Mouse (Mus musculus) thymus, postnatal 0 days (tissue): ENCODE measurements around the gene Ces3b. TPM values are rescaled to one million over a fixed set of nuclear protein-coding genes. Genes with fewer than 3 reads are reported as not detected.
"Not testable (repeated sequence)": the region's sequence is repeated elsewhere in the genome, so short reads cannot be mapped to it uniquely, and the experiment has no call there.

ENCODE experiments used
- DNase-seq: peaks from one replicate; pipeline ENCODE4 v3.0.0-alpha.2; 2015; ENCODE audit warnings: low spot score
- polyA plus RNA-seq: library from polyadenylated mRNA; unstranded; fragments of >200 nt; fragmentation: Nextera tagmentation; extraction: Ambion mirVana; gene quantifications from 2 replicates; pipeline ENCODE4 v1.2.1, GENCODE M21; 2015

Ces3b gene
- not detected in 2 replicates for polyA plus RNA-seq

GRCm38 (mm10) chr8:105083449-105084050, at the start of gene Ces3b:
Gene Ces3b, plus strand, starts transcription at chr8:105083753.
- DNase-seq: no peak

DNA sequence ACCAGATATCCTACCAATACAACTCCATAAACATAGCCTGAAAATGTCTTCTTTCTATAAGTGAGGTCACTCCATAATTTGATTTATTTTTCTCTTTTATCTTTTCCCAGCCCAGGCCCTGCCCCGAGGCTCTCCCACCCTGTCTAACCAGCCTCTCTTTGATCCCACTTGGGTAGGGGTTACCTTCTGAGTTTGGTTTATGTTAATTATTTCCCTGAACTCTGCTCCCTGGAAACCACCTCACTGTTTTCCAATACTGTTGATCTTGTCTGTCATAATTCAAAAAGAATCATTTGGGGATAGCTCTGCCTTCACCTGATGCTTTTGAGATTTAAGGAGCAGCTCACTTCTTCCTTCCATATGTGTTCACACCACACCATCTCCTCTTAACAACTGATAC, 40.0 kb upstream of the Ces3b start:
- no peak for DNase-seq

DNA sequence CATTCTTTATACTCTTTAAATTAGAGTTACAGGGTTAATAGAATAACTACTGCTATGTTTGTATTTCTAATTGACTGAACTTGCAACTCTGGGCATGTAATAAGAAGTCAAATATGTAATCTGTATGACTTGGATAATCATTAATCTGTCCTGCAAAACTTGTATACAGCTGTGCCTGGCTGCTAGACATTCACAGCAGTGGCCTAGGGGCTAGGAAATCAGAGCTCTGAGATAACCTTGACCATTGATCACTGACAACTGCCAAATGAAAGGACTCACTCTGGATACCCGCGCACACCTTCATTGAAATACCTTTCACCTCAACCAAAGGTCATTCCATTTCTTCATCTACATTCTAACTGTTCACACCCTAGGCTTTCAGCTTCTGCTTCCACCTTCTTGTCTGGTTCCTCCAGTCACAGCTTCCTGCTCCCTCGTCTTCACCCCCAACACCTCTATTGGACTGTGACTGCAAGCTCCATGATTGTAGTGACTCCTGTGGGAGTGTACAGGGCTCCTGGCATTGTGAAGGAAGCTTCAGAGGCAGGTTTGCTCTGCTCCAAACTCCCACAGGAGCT, 37.6 kb upstream of the Ces3b start:
- DNase-seq: no peak

GRCm38 (mm10) chr8:105048371-105048854, 35.1 kb upstream of the Ces3b start, which contains the start of gene Ces3a:
Gene Ces3a, plus strand, starts transcription at chr8:105048601.
- DNase-seq: no peak

- no peak for DNase-seq
These were observed 27.3 kb upstream of the Ces3b start for GRCm38 (mm10) chr8:105056211-105056610.

DNA sequence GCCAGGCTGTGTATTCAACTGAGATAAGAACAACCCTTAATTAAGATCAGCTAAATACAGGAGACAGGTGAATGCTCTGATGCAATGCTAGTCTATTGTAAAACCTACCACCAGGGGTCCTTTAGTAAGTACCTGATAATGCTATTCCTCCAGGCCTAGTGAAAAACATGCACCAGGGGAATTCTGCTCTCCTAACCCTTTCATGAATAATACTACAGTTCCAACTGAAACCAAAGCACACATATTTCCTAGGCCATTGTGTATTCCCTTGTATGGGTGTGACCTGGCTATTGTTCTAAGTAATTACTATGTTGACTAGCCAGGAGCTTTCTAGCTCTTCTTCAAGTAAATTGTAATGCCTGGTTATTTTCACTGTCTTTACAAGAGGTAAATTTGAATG, 23.5 kb upstream of the Ces3b start:
- DNase-seq: no peak

GRCm38 (mm10) chr8:105066761-105067160, 16.8 kb upstream of the Ces3b start:
- DNase-seq: peak; percentile 42

DNA sequence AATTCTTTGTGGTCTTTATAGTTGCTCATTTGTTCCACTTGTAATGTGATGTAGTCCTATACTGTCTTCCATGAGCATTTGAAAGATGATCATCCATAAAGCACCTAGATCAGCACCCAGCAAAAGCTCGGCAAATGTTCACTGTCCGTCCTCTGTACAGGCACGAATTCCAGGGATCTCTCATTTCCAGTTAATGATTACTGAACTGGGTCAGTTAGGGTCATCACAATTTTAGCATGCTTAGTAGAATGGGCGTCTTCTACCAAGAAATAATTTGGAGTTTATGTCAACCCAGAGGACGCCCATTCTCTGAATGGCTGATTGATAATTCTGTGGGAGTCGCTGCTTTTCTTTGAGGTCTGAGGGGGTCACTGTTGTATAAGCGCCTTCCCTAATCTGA, 15.6 kb upstream of the Ces3b start:
- not testable (repeated sequence) for DNase-seq

- no peak for DNase-seq
These were observed 14.6 kb upstream of the Ces3b start for GRCm38 (mm10) chr8:105068971-105069370.

DNA sequence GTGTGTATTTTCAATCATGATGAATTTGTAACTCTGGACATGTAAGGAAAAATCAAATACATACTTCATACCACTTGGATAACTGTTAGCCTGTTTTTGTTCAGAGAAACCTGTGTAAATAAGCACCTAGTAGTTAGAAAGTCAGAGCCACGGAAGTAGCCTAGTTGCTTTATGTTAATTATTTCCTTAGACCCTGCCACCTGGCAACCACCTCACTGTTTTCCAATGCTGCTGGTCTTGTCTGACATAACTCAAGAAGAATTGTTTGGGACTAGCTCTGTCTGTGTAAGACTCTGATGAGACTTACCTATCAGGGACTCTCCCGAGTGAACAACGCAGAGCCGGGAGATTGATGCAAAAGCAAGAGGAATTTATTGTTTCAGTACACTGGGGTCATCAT, 7.0 kb upstream of the Ces3b start:
- no peak for DNase-seq

DNA sequence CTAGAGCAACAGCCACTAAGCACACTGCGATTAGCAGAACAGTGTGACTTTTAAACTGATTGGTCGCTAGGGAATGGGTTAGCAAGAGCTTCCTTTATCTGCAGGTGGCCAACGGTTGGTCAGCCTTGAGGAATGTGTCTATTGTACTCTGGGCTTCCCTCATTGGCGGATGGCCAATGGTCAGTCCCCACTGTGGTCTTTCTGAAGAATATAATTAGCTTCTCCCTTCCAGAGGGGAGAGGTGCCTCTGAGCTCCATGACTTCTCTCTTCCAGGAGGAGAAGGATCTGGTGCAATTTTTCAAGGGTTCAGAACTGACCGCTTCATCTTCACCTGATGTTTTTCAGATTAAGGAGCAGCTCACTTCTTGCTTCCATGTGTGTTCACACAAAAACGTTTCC, 6.5 kb upstream of the Ces3b start:
- DNase-seq: no peak

- DNase-seq: no peak
These were observed 5.0 kb upstream of the Ces3b start for GRCm38 (mm10) chr8:105078591-105078990.

DNA sequence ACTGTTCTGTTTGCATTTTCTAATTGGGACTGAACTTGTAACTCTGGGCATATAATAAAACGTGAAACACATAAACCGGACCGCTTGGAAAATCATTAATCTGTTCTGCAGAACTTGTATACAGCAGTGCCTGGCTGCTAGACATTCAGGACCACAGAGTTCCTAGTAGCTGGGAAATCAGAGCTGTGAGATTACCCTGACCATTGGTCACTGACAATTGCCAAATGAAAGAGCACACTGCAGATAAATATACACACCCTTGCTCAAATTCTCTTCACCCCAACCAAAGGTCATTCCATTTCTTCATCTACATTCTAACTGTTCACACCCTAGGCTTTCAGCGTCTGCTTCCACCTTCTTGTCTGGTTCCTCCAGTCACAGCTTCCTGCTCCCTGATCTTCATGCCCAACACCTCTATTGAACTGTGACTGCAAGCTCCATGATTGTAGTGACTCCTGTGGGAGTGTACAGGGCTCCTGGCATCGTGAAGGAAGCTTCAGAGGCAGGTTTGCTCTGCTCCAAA, 2.7 kb upstream of the Ces3b start:
- no peak for DNase-seq

GRCm38 (mm10) chr8:105088166-105088565, 4.6 kb downstream of the Ces3b start:
- DNase-seq: not testable (repeated sequence)

DNA sequence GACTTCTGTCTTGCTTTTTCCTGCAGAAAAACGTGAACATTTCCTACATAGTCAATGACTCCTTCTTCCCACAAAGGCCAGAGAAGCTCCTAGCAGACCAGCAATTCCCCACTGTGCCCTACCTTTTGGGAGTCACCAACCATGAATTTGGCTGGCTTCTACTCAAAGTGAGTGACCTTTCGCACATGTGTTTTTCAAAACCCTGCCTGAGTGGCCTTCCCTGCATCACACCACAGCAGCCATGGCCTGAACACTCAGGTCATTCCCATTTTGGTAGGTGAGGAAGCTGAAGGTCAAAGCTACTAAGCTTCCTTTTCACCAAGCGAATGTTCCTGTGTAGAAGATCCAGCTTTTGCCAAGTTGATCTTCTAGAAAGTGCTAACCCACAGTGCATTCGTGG, 5.0 kb downstream of the Ces3b start:
- DNase-seq: no peak

- no peak for DNase-seq
These were observed 10.4 kb downstream of the Ces3b start for GRCm38 (mm10) chr8:105093992-105094391.

- not testable (repeated sequence) for DNase-seq
These were observed 18.7 kb downstream of the Ces3b start for GRCm38 (mm10) chr8:105102101-105102785.

DNA sequence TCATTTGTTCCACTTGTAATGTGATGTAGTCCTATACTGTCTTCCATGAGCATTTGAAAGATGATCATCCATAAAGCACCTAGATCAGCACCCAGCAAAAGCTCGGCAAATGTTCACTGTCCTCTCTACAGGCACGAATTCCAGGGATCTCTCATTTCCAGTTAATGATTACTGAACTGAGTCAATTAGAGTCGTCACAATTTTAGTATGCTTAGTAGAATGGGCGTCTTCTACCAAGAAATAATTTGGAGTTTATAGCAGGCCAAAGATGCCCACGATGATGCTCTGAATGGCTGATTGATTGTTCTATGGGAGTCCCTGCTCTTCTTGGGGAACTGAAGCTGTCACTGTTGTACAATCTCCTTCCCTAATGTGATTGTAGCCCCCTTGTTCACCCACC, 20.1 kb downstream of the Ces3b start:
- not testable (repeated sequence) for DNase-seq

DNA sequence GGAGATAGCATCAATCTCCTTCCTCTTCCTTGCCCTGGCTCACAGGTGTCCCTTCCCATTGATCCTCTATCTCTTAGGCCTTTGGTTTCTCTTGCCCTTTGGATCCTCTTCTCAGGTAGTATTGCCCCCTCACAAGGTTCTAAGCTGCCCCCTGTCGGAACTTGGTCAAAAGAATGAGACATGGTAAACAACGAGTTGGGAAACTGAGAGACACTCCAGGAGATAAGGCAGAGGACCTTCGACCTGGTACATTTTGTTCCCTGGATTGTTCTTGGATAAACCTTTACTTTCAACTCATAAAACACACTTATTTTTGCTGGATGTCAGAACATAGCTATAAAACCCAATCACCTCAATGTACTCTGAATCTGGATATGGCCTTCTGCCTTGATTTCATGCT, 20.7 kb downstream of the Ces3b start:
- no peak for DNase-seq

DNA sequence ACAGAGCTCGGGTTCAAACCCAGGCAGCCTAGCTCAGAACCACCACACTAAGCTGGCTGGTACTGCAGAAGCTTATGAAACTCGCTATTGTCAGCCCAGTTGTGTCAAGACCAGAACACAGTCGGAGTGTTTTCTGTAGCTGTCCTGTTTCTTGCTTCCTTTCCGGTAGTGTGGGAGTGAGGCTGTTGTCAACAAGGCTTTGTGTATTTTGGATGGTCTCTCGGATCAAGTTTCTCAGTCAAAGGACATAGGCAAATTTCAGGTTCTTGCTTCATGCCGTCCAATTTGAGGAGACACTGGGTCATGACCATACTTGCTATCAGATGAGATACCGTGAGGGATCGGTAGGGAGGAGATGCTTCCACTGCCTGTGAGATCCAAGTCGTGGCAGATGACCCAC, 46.3 kb downstream of the Ces3b start:
- no peak for DNase-seq

DNA sequence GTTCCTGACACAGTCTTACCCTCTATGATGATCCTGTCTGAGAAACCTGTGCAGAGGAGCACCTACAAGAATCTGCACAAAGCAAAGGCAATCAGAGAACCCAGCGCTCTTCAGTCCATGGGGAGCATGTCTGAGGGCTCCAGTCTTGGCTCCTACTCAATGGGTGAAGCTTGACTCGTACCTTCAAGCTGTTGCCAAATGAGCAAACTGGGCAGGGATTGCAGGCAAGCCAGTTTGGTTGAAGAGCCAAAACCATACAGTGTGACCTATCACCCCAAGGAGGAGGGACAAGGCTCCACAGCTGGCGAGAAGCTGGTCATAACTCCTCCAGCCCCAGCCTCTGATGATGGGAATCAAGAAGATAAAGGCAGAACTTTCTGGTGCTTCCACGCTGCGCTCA, 48.0 kb downstream of the Ces3b start, which contains the start of gene Ces4a:
Gene Ces4a, plus strand, starts transcription at position 292 of the 400 bp plus-strand sequence.
- DNase-seq: no peak

DNA sequence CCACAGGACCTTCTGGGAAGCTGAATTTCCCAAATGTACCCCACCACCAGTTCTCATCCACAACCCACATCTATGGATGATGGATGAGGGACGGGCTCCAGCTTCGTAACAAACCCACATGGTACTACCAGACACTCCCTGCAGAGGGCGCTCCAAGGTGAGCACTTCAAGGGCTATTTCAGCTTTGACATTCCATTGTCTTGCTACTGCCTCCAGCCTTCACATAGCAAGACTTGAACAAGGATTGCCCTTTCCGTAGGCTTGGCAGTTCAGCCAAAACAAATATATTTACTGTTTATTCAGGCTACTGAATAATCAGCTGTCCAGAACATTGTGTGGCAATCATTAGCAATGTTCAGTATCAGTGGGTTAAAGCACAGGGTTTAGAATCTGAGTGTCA, 54.9 kb downstream of the Ces3b start:
- DNase-seq: peak; percentile 50
